Mouse (Mus musculus) effector memory CD4-positive, alpha-beta T cell, adult 7 months (primary cell): ENCODE data around the gene Slc13a1. TPM values are rescaled to one million over a fixed set of nuclear protein-coding genes. Genes with fewer than 3 reads are reported as not detected.

Source experiments
- polyA plus RNA-seq: library from polyadenylated mRNA; unstranded; fragments of 100-300 nt; shearing (Covaris generic); gene quantifications from one replicate; pipeline ENCODE4 v1.2.1, GENCODE M21; 2017

The Slc13a1 gene
- not detected for polyA plus RNA-seq

GRCm38 (mm10) chr6:24167734-24168327 lies at the start of gene Slc13a1:
Gene Slc13a1, minus strand, starts transcription at chr6:24168092.

Other genes with a start within 250 kb of the Slc13a1 start
- not detected for gene Tas2r118, start 198.0 kb downstream of the Slc13a1 start, polyA plus RNA-seq